Mouse (Mus musculus): Measurements from ENCODE around the gene Vwa2.

The Vwa2 gene

GRCm38 (mm10) chr19:56947971-56948610, 74.0 kb downstream of the Vwa2 start:
- DNase-seq (ENCODE audit: low spot score in 2 of 2) = no peak

- DNase-seq (ENCODE audit: low spot score in 2 of 2) = no peak
Observed at GRCm38 (mm10) chr19:56949868-56950267, 75.8 kb downstream of the Vwa2 start.

DNA sequence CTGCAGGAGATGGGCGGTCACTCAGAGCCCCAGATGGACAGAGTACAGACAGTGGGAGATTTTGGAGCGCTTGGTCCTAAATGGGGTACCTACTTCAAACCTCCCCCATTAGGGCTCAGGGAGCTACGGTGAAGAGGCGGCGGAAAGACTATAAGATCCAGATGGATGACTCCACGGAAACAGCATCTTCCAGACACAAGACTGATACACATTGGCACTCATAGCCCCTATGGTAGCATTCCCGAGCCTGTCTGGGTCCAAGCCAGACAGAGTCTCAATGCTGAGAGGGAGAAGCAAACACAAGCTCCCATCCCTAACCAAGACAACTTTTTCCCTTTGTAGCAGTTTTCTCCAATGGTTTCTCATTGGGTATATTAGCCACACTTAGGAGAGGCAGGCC, 76.8 kb downstream of the Vwa2 start:
- DNase-seq (ENCODE audit: low spot score in 2 of 2) = no peak

- DNase-seq (ENCODE audit: low spot score in 2 of 2) = no peak
Observed at GRCm38 (mm10) chr19:56953856-56954255, 79.8 kb downstream of the Vwa2 start.

GRCm38 (mm10) chr19:56954857-56955256, 80.8 kb downstream of the Vwa2 start:
- no peak for DNase-seq (ENCODE audit: low spot score in 2 of 2)

- DNase-seq (ENCODE audit: low spot score in 2 of 2) = no peak
Observed at GRCm38 (mm10) chr19:56955568-56956513, 81.8 kb downstream of the Vwa2 start.

DNA sequence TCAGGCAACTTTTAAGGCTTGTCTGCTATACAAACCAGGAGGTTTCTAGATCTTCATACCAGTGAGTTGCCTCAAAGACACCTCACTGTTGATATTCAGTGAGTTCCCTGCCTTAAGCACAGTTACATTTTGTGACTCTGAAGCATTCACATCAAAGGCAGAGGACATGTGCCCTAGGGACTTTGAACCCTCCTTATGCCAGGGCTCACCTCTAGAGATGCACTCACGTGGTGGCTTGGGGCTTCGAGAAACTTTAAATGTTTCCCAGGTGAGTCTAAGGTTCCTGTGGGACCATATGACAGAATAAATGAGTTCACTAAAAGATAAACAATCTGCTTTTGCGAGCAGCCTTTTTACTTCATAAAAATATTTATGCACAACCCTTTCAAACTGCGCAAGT, 84.0 kb downstream of the Vwa2 start:
- DNase-seq (ENCODE audit: low spot score in 2 of 2) = no peak

DNA sequence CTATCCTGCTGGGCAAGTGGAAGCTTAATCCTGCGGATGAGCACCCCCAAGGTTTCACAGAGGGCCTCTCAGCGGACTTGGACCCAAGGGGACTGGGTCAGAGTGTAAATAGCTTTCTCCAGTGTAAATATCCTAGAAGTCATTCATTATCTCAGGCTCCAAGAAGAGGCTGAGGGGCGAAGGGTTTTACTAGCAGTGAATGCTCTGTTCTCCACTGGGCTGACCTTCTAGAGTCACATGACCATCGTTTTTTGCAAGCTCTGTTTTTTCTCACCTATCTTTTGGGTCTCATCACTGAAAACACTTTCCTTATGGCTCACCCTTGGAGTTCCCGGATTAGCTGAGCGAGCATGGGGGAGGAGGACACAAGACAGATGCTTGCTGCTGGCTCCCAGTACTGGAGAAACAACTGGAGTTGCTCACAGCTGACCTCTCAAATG, 84.6 kb downstream of the Vwa2 start:
- no peak for DNase-seq (ENCODE audit: low spot score in 2 of 2)

- no peak for DNase-seq (ENCODE audit: low spot score in 2 of 2)
Observed at GRCm38 (mm10) chr19:56959057-56959456, 85.0 kb downstream of the Vwa2 start.

DNA sequence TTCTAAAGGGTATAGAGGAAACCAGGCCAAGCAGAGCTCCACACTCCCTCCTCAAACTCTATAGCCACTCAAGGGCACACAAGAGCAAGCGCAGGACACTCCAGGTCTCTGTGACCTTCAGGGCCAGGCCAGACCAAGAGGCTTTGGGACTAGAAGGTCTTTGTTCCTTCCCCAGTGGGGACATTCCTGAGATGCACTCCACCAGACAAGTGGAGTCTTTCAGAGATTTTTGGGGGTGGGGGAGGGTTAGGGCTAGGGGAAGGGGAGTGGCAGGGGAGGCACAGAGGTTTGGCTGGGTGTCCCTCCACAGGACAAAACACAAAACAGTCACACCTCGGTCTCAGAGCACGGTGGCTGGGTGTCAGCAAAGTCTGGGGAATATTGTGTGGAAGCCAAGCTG, 85.6 kb downstream of the Vwa2 start:
- no peak for DNase-seq (ENCODE audit: low spot score in 2 of 2)

Data from spleen, postnatal 4 days (tissue).